Mouse (Mus musculus): ENCODE data around the gene Trem1. TPM values are rescaled to one million over a fixed set of nuclear protein-coding genes. Genes with fewer than 3 reads are reported as not detected.

The Trem1 gene
- polyA plus RNA-seq, 1 experiment, result not detected

DNA sequence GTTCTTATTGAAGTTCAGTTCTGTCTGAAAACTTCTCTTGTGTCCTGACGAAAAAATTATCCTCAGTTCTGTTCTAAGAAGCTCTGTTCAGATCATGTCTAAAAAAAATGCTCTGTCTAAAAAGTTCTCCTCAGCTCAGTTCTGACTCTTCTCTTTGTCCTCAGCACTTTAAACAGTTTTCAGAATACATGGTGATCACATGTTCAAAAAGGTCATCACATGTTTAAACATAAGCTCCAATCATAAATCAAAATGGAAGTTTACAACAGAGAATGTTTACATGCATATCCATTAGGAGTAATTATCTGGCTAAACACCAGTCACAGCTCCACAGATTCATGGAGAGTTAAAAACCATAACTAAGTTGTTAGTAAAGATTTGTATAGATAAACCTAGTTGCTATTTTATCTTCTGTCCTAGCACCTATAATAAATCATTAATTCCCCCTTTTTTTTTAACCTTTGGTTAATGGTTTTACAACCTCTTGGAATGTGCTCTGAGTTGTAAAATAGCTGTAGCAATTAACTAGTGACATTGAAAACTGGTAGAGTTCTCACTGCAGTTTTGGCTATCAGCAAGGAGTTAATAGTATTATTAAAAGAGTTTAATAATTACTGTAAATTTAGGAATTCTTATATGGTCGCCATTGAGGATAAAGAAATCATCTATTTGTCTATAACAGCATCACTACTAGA, 34.2 kb downstream of the Trem1 start:
- no peak for DNase-seq (ENCODE audit: extremely low spot score in 1 of 2, low spot score in 1 of 2)

- no peak for DNase-seq (ENCODE audit: extremely low spot score in 1 of 2, low spot score in 1 of 2)
Measured at GRCm38 (mm10) chr17:48267591-48267990, 35.0 kb downstream of the Trem1 start.

DNA sequence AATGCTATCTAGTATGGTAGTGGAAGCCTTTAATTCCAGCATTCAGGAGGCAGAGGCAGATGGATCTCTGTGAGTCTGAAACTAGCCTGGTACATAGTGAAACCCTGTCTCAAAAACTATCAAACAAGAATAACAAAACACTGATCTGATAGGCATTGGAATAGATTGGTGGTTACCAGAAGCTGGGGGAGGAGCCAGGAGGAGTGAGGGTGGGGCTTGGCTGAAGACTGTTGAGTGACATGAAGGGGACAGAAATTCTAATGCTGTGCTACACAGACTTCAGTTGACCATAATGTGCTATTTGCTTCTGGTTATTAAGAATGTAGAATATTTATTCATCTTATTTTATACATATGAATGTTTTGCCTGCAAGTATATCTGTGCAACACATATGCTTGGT, 35.7 kb downstream of the Trem1 start:
- DNase-seq (ENCODE audit: extremely low spot score in 1 of 2, low spot score in 1 of 2), result no peak

GRCm38 (mm10) chr17:48269833-48270232, 37.3 kb downstream of the Trem1 start:
- no peak for DNase-seq (ENCODE audit: extremely low spot score in 1 of 2, low spot score in 1 of 2)

DNA sequence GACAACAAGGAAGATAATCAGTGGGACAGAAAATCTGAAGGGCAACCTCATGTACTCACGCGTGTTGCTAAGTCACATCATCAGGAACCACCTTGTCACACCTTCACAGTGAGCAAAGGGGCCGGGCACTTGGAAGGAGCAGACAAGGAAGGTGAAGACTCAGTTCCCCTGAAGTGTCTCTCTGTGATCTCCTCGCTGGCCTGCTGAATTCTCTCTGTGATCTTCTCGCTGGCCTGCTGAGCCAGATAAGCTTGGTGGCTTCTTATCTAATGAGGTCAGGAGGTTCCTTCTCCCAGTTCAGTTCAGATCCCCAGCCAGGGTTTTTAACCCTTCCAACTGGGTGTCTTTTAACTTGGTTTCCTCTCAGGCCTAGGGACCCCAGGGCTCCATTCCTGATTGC, 39.6 kb downstream of the Trem1 start:
- no peak for DNase-seq (ENCODE audit: extremely low spot score in 1 of 2, low spot score in 1 of 2)

DNA sequence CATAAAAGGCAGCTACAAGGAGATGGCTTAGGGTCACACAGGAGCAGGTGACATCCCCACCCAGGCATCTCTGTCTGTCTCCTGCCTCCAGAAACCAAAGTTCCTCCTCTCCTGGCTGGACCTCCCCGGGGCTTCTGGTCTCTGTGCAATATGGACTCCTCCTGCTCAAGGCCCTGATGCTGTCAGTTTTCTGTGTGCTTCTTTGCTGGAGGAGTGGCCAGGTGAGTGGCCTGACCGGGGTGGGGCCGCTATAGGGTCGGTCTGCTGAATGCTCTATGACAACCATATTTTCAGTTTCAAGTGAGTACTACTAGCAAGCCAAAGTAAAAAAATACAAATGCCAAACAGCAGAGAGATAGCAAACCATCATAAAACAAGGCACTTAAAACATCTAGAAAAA, 40.0 kb downstream of the Trem1 start:
- no peak for DNase-seq (ENCODE audit: extremely low spot score in 1 of 2, low spot score in 1 of 2)

DNA sequence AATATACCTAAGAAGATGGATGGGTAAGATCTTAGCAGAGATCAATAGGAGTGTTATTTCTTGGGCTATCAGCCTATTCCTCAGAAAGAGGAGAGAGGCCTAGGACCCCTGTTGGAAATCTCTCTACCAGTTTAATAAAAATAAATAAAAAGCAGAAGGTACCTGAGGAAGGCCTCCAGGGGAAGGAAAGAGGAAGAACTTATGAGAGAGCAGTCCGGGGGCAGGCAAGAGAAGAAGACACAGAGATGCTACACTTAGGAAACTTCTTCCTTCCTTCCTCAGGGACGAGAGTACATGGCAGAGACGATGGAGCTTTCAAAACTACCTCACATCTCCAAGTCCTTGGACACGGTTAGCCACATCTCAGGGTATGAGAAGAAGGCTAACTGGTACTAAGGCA, 41.5 kb downstream of the Trem1 start:
- DNase-seq (ENCODE audit: extremely low spot score in 1 of 2, low spot score in 1 of 2), result no peak

GRCm38 (mm10) chr17:48274885-48275284, 42.3 kb downstream of the Trem1 start:
- peak; percentile 62 to 92 for DNase-seq (ENCODE audit: extremely low spot score in 1 of 2, low spot score in 1 of 2)

GRCm38 (mm10) chr17:48275736-48276135, 43.2 kb downstream of the Trem1 start:
- no peak for DNase-seq (ENCODE audit: extremely low spot score in 1 of 2, low spot score in 1 of 2)

- peak in 1 of 2 experiments; percentile 22 for DNase-seq (ENCODE audit: extremely low spot score in 1 of 2, low spot score in 1 of 2)
Measured at GRCm38 (mm10) chr17:48278381-48278780, 45.8 kb downstream of the Trem1 start.

DNA sequence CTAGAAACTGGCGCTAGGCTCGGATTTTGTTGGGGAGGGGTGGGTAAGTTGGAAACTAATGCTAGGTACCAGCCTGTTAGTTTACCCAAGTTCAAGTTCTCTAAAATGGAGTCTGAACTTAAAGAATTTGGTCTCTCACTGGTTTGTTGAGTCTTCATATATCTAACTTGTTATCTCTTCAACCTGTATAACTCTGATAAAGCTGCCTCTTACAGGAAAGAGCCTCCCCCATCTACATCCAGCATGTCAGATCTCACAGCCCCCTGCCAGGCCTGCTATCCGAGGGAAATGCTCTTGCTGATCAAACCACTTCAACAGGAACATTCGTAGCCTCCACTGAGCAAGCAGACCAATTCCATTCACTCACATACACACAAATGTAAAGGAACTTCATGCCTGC, 46.4 kb downstream of the Trem1 start:
- DNase-seq (ENCODE audit: extremely low spot score in 1 of 2, low spot score in 1 of 2), result no peak

DNA sequence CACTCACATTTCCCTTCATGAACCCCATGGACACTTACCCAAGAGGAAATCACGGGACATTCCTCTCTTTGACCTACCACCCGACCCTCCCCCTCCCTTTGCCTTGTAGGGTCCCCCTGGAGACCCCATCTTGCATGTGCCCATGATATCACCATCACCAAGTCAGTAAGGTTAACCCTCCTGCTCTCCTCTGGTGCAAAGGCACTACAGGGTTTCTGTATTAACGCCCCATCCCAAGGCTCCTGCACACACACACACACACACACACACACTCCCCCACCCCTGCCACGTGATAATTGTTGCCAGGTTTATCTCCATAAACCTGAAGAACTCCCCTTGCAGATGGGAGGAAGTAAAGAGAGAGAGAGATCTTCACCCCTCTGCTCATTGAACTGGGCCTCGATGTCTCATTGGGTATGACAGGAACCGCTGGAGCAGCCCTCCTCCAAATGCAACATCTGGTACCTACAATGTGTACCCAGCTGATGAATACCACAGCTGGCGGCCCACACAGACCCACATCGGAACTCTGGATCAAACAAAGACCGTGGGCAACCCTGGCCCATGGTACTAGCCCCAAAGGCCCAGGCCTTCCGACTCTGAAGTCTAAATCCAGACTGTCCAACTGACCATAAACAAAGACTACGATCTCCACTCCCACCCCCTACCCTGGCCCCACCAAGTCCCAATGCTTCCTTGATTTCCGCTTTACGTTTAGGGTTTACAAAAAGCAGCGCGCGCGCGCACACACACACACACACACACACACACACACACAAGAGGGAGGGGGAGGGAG, 48.6 kb downstream of the Trem1 start:
- DNase-seq (ENCODE audit: extremely low spot score in 1 of 2, low spot score in 1 of 2), result no peak

DNA sequence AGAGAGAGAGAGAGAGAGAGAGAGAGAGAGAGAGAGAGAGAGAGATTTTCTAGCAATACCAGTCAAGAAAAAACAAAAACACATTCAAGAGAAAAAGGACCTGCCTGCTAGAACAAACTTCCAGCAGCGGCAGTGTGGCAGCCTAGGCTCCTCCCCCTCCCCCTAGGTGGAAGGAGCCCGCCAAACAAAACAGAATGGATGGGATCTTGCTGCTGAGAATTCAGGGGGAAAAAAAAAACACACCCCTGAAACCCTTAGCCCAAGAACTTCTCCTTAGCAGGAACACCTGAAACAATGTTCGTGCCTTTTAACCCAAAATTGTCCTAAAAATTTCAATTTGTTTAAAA, 49.1 kb downstream of the Trem1 start:
- no peak for DNase-seq (ENCODE audit: extremely low spot score in 1 of 2, low spot score in 1 of 2)

- no peak for DNase-seq (ENCODE audit: extremely low spot score in 1 of 2, low spot score in 1 of 2)
Measured at GRCm38 (mm10) chr17:48286765-48287164, 54.2 kb downstream of the Trem1 start.

GRCm38 (mm10) chr17:48287276-48287675, 54.7 kb downstream of the Trem1 start:
- DNase-seq (ENCODE audit: extremely low spot score in 1 of 2, low spot score in 1 of 2), result peak in 1 of 2 experiments; percentile 26

DNA sequence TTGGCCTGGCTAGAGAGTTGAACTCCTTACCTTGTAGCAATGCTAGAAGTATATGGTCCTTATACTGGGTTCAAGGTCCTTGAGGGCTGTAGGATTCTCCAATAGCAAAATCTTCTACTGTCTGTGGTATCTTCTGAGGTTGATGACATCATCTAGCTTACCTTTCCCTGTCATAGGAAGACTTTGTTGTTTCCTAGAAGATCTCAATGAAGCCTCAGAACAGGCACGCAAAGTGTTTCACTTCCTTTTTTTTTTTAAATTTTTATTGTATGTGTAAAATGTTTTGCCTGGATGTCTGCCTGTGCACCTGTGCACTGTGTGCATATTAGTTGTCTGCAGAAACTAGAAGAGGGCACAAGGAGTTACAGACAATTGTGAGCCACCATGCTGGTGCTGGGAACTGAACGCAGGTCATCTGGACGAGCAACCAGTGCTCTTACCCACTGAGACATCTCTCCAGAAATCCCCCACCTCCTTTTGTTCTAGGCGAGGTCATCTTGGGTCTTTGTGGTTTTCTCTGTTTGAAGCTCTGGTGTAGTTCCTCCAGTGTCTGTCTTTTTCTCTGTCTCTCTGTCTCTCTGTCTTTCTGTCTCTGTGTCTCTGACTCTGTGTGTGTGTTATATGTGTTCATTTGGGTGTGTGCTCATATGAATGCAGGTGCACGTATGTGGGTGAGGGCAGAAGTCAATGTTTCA, 61.1 kb downstream of the Trem1 start:
- no peak for DNase-seq (ENCODE audit: extremely low spot score in 1 of 2, low spot score in 1 of 2)

Other genes with a start within 250 kb of the Trem1 start
- gene 1700122O11Rik, start 194.5 kb upstream of the Trem1 start, polyA plus RNA-seq (2012; rRNA removed), result not detected in 2 replicates
- 0.15 and 0.42 TPM in 2 replicates for gene 1700067P10Rik, start 143.4 kb upstream of the Trem1 start, polyA plus RNA-seq (2012; rRNA removed)
- gene 9830107B12Rik, start 86.5 kb upstream of the Trem1 start, polyA plus RNA-seq (2012; rRNA removed), result not detected in 2 replicates
- not detected in 2 replicates for gene A530064D06Rik, start 65.5 kb upstream of the Trem1 start, polyA plus RNA-seq (2012; rRNA removed)
- gene Trem3, start 15.0 kb downstream of the Trem1 start, polyA plus RNA-seq (2012; rRNA removed), result 0.11 and 0.18 TPM in 2 replicates
- gene Treml4, start 31.5 kb downstream of the Trem1 start, polyA plus RNA-seq (2012; rRNA removed), result 0.04 and 0.21 TPM in 2 replicates
- 0.29 and 0.32 TPM in 2 replicates for gene Treml2, start 66.7 kb downstream of the Trem1 start, polyA plus RNA-seq (2012; rRNA removed)
- 0.12 and 0.13 TPM in 2 replicates for gene B430306N03Rik, start 83.4 kb downstream of the Trem1 start, polyA plus RNA-seq (2012; rRNA removed)
- gene Trem2, start 113.6 kb downstream of the Trem1 start, polyA plus RNA-seq (2012; rRNA removed), result 32.8 and 34.9 TPM in 2 replicates
- gene Treml1, start 127.1 kb downstream of the Trem1 start, polyA plus RNA-seq (2012; rRNA removed), result 0.34 and 0.36 TPM in 2 replicates
- gene Nfya, start 177.1 kb downstream of the Trem1 start, polyA plus RNA-seq (2012; rRNA removed), result 31.2 and 35.5 TPM in 2 replicates
- gene Oard1, start 177.2 kb downstream of the Trem1 start, polyA plus RNA-seq (2012; rRNA removed), result 17.5 and 20.7 TPM in 2 replicates
- gene Apobec2, start 200.2 kb downstream of the Trem1 start, polyA plus RNA-seq (2012; rRNA removed), result 0.08 and 0.21 TPM in 2 replicates
- 0.06 TPM in 1 of 2 replicates, not detected in the other for gene Tspo2, start 218.8 kb downstream of the Trem1 start, polyA plus RNA-seq (2012; rRNA removed)
- 0.08 TPM in 1 of 2 replicates, not detected in the other for gene Unc5cl, start 222.1 kb downstream of the Trem1 start, polyA plus RNA-seq (2012; rRNA removed)

Measured in frontal cortex, adult 2 months (tissue).